Mouse (Mus musculus): ENCODE results near the gene Tmem131.

GRCm38 (mm10) chr1:36947448-36947847, 4.0 kb upstream of the Tmem131 start:
- TF ChIP-seq CTCF (IDR thresholded peaks at IDR 0.05; ENCODE audit: low read depth, low read length) (no peak), EP300 (IDR thresholded peaks at IDR 0.05; ENCODE audit: insufficient read depth, low read depth, low read length) (no peak)
